Mouse (Mus musculus) large intestine, adult 2 months (tissue): ENCODE data around the gene Pitpnm3. TPM values are rescaled to one million over a fixed set of nuclear protein-coding genes. Genes with fewer than 3 reads are reported as not detected.

Experiments used
- DNase-seq: peaks from one replicate; pipeline ENCODE4 v3.0.0-alpha.2; 2012; ENCODE audit warnings: low read depth, low spot score
- WGBS: fragments of 180-500 bp; shearing (Covaris S2); methylation state at CpG from one replicate; pipeline ENCODE4 v1.1.7; 2018; 5-methylcytosine and 5-hydroxymethylcytosine counted together
- polyA plus RNA-seq: library from polyadenylated mRNA; depleted of rRNA; stranded (reverse); fragments of >200 nt; gene quantifications from 2 replicates; pipeline ENCODE4 v1.2.3, GENCODE M21; 2012

The Pitpnm3 gene
- polyA plus RNA-seq, 1 experiment: 2.7 TPM

DNA sequence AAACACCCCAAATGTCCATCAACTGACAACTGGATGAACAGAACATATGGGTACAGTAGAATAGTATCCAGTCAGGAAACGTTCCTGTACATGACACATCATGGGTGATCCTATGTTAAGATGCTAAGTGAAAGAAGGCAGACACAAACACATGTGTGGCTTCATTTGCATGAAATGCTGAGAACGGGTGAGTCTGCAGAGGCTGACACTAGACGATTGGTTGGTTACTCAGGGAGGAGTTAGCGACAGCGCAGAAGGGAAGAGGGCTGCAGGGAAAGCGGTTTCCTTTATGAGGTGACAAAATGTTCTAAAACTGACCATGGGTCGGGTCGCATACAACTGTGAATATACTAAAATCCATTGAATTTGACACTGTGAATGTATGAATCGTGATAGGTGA, 75.2 kb downstream of the Pitpnm3 start:
- DNase-seq: no peak
- WGBS: 72% methylated on average over 9 of the region's 9 CpGs

DNA sequence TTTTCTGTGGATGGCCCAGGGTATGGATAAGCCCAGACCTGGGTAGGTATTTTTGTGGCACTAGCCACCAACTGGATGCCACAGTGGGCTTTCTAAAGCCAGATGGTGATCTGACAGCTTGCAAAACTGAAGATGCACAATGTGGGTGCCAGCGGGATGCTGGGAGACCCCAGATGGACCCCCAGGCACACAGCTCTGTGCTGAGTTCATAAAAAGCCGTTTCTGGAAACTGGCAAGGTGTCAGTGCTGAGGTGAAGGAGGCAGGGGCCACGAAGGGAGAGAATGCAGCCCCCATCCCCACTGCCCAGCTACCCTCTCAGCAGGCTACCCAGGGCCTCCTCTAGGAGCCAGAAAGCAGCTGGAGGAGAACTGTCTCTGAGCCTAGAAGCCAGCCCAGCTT, 78.4 kb downstream of the Pitpnm3 start:
- 67% methylated on average over 3 of the region's 3 CpGs for WGBS
- DNase-seq: no peak

DNA sequence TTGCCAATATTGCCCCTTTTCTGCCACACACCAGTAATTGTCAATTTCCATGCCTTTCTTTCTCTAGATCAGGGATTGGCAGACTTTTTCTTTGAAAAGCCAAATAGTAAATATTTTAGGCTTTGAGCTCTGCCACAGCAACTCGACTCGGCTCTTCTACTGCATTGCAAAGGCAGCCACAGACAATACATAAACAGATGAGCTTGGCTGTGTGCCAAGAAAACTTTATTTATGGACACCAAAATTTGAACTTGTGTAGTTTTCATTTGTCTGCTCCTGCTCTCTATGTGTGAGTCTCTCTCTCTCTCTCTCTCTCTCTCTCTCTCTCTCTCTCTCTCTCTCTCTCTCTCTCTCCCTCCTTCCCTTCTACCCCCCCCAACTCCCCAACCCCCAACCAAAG, 80.4 kb downstream of the Pitpnm3 start:
- no peak for DNase-seq
- WGBS: 35% methylated on average over 2 of the region's 2 CpGs

DNA sequence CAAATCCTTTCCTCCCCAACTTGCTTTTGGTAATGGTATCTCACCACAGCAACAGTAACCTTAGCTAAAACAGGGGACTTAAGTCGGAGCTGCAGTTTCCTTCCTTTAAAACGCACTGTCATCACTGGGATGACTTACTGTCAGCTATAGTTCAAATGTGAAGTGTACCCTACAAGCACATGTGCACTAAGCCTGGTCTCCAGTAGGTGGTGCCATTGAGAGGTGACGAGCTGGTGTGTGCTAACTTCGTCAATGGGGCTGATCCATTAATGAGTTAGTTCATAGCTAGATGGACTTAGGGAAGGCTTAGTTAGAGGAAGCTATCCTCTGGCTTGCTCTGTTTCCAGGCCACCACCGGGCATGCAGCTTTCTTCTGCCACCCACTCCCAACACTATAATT, 82.9 kb downstream of the Pitpnm3 start:
- DNase-seq: no peak
- 16% methylated on average over 5 of the region's 5 CpGs for WGBS

DNA sequence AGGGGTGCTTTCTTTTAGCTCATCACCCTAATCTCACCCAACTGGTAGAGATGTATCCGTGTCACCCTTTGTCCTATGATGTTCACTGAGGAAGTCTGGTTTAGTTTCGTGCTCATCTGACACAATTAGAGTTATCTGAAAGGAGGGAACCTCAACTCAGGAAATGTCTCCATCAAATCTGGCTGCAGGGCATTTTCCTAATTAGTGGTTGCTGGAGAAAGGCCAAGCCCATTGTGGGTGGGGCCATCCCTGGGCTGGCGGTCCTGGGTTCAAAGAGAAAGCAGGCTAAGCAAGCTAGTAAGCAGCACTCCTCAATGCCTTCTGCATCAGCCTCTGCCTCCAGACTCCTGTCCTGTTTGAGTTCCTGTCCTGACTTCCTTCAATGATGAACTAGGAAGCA, 83.4 kb downstream of the Pitpnm3 start:
- WGBS: 77% methylated on average over 3 of the region's 3 CpGs
- DNase-seq: no peak

DNA sequence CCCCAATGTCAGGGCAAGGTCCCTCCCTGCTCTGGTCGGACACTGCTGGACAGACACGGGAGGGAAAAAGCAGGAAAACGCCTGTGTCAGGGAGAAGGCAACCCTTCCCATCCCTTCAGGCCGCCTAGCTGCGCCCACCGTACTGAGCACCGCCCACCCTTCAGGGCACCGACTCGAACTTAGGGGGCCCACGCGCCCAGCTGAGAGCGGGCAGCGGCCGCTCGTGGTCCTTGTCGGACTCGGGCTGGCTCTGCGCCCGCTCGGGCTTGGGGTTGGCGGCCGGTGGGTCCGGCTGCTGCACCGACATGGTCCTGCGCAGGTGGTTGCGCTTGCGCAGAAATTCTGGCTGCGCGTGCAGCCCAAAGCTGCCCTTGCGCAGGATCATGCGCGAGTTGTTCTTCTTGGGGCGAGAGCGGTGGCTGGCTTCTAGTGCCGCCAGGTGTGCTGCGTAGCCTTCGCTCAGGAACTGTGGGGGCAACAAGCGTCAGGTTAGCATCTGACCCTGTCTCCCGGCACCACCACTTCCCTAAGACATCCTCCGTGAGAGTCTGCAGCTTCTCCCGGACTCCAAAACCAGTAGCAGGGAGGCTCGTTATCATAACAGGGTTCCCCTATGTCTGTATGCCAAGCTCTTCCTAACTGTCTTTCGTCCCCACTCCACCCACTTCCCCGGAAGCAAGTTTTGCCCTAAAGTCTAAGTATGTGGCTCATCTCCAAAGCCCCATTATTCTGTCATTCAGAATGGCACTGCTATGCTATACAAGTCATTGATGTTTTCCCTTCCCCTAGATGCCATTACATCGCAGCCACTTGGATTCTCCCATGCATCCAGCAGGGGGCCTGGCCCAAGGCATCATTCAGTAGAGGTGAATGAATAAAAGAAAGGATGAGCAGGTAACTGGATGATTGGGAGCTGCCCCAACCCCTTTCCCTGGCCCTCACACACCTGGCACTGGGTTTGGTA, 84.4 kb downstream of the Pitpnm3 start:
- 22% methylated on average over 45 of the region's 45 CpGs for WGBS
- DNase-seq: no peak

DNA sequence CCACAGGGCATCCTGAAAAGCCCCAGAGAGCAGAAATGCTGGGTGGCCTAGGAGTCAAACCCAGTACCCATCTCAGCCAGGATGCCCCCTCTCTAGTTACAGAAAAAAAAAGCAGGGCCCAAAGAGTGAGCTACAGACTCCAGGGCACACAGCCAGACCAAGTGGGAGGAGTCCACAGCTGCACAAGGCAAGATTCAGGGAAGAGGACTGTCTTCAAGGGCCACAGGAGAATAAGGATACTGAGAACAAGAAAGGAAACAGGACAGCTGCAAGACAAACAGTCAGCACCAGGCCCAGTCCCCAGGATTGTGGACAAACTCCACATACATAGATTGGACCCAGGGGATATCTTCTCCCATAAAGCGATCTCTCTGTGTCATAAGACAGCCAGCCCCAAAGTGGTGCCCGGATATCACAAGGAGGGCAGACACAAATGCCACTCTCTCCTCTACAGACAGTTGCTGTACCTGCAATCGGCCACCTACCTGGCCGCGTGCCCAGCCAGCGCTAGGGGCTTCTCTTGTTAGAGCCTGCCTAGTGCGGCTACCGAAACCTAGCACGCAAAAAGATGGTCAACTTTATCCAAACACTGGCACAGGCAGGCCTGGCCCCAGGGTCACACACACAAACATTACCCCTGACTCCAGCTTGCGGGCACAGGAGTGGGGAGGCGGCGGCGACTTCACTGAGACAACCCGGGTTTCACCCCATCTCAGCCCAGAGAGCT, 85.2 kb downstream of the Pitpnm3 start:
- no peak for DNase-seq
- 46% methylated on average over 14 of the region's 14 CpGs for WGBS

DNA sequence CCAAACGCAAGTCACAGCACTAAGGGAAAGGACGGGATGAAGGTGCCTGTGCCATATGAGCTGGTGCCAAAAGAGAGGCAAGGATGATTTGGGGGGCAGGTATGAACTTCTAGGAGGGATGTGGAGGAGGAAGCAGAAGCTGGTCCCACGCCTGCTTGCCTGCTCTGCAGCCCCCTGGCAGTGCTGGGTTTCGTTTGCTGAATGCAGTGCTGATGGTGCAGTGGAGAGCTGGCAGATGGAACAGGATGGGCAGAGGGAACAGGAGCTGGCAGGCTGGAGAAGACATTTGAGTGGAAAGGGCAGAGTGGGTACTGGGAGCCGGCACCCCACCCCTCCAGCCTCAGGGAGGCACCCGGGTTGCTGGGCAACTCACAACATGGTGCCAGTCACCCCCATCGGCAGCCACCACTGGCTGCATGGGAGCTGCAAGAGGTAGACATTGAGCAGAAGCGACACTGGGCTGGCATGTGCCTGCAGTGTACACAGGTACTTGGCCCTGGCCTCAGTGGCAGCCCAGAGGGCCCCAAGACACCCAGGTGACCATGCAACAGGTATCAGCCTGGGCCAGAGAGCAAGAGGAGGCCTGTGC, 86.3 kb downstream of the Pitpnm3 start:
- 90% methylated on average over 8 of the region's 8 CpGs for WGBS
- no peak for DNase-seq

DNA sequence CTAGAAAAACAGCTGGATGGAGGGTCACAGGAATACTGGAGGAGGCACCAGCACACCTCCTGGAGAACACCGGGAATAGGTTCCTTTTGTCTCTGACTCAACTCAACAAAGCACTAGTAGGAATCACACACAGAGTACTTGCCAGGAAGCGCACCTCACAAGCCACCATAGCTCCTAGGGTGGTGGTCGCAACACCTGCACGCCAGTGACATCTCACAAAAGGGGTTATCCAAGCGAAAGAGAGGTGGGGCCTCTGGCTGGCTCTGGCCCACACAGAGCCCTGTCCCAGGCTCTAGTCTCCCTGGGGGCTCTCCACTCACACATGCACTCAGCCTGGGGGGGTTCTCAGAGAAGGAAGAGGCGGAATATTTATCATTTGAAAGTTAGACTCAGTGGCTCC, 86.8 kb downstream of the Pitpnm3 start:
- no peak for DNase-seq
- WGBS: 85% methylated on average over 6 of the region's 6 CpGs

DNA sequence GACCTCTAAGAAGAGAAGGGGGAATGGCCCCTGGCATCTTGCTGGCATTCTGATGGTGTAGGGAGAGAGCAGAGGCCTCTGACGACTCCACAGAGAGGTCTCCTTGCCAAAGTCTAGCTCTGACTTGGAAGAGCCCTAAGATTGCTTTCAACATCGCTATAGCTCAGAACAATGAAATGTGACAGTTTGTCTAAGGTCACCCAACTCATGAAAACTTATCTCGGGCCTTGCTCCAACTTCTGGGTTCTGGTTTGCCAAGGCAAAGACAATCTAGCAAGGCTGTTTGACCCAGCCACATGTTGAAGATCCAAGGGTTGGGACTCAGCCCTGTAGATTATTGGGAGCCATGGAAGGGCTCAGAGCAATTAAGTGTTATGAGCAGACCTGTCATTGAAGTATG, 91.3 kb downstream of the Pitpnm3 start:
- WGBS: 62% methylated on average over 3 of the region's 3 CpGs

DNA sequence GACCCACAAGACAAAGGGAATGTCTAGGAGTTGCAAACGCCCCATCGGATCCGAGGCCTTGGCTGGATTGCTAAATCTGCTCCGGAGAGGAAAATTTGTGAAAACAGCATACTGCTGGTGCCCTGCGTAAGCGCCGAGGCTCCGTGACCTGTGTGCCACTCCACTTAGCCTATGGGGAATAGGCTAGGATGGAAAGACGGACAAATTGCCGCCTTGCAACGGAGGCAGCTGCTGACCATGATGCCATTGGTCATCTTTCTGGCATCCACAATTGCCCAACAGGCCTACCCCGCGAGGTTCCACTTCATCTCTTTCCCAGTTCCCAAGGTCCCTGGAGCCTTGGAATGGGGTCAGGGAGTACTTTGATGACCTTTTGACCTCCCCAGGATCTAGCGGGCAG, 92.9 kb downstream of the Pitpnm3 start:
- no peak for DNase-seq
- WGBS: 3% methylated on average over 14 of the region's 14 CpGs

More for the DNA sequence above, 91.3 kb downstream of the Pitpnm3 start:
- no peak for DNase-seq

DNA sequence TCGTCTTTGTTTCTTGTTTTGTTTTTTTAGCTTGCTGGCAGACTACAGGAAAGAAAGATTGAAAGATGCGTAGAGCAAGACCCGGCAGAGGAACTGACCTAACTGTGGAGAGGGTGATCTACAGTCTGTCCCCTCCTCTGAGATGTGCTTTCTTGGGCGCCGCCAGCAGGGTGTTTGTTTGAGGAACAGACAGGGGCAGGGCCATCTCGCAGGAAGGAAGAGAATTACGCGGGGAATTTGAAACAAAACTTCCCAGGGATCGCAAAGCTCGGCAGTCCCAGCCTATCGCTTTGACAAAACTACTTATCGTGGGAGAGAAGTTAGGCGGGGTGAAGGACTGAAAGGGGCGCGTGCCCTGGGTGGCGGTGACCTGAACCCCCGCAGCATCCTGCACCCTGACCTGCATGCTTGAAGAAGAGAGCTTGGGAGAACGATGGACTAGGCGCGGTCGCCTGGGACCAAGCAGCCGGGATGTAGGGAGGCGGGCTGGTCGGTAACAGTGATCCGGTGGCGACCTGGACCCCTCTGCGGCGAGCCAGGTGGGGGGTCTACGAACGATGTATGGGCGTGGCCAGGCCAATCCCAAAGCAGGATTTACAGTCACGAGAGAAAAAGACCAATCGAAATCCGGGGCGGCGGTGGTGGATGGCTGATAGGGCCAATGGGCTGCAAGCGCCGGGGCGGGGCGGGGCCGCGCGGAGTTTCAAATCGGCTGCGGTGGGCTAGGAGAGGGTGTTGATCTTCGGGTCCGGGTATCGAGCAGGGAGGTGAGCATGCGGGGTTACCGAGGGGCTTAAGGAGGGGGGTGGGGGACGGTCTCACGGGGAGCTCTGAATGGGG, 93.6 kb downstream of the Pitpnm3 start, which contains the start of gene Pimreg:
Gene Pimreg, plus strand, starts transcription at position 265 of the 840 bp plus-strand sequence.
- under 1% methylated on average over 52 of the region's 52 CpGs for WGBS
- no peak for DNase-seq

DNA sequence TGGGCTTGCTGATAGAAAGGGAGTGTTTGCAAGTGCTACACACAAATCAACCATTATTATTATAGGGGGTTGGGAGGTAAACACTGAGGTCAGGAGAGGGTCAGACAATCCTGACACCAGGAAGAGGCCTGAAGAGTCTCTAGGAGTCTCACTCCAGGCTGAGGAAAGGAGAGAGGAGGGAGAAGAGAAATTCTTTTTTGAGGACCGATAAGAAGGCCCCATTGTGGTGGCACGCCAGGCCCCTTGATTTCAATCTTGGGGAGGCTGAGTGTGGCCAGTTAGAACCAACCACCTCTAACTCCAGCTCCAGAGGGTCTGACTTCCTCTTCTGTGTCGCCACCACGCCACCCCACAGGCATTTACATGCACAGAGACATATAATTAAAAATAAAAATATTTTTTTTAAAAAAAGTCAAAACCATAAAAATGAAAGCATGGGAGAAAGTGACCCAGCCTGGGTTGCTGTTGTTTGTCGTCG, 94.2 kb downstream of the Pitpnm3 start:
- WGBS: 32% methylated on average over 6 of the region's 6 CpGs
- DNase-seq: no peak

DNA sequence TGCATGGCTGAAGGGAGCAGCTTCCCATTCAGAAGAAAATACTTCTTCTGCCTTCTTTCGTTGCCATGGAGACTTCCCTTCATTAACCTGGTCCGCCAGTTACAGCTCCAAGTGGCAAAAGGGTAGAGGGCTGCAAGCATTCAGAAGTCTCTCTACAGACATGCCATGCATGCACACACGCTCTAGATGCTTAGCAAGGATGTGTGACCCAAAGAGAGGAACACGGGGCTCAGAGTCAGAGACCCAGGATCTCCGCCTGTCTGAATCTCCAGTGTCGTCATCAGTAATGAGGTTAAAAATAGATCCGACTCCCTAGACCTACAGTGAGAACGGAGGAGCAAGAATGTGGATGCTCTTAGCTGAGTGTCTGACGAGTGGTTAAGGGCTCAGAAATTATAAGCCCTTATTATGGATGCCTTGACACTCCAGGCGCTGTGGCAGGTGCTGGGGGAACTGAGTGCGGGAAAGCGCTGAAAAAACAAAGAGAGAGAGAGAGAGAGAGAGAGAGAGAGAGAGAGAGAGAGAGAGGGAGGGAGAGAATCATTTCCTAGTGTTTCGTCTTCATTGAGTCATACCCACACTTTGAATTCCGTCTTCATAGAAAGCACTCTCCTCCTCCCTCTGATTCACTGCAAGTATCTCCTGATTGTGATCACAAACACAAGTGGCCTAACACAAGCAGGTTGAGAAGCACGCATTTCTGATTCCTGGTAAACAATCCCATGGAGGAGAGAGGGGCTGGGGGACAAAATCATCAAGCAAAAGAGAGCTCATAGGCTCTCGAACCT, 95.8 kb downstream of the Pitpnm3 start:
- DNase-seq: no peak
- 41% methylated on average over 16 of the region's 16 CpGs for WGBS

DNA sequence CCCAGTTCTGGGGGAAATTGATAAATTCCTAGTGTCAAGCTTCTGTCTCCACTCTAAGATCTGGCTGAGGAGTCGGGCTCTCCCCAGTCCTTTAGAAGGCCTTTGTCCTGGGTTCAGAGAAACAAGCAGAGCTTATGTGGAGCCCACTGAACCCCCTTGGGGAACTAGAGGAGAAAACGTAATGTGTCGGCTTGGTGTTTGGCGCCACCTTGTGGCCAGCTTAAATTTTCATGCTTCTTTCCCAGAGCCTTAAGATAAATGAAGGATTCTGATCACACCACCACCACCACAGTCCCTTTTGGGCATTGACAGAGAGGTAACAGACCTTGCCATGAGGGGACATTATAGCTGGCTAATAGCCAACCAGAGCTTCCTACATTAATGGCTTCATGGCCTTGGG, 97.6 kb downstream of the Pitpnm3 start:
- DNase-seq: no peak
- WGBS: 2% methylated on average over 4 of the region's 4 CpGs

DNA sequence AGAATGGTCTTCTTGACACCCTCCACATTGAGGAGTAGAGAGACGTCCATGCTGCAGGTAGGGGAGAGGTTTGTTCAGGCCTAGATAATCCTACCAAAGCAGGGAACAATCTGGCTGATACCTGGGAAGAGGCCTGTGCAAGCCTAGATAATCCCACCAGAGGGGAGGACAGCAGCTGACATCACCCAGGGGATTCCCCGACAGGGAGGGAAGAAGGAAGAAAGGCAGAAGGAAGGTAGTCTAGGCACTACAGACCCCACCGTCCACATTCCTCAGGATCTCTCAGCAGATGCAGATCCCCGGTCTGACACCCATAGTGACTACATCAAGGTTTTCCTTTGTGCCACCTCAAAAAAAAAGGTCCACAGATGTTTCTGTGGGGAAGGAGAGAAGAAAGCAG, 98.2 kb downstream of the Pitpnm3 start, which contains the start of gene Aipl1:
Gene Aipl1, minus strand, starts transcription at position 101 of the 400 bp plus-strand sequence.
- DNase-seq: no peak
- 59% methylated on average over 4 of the region's 4 CpGs for WGBS

DNA sequence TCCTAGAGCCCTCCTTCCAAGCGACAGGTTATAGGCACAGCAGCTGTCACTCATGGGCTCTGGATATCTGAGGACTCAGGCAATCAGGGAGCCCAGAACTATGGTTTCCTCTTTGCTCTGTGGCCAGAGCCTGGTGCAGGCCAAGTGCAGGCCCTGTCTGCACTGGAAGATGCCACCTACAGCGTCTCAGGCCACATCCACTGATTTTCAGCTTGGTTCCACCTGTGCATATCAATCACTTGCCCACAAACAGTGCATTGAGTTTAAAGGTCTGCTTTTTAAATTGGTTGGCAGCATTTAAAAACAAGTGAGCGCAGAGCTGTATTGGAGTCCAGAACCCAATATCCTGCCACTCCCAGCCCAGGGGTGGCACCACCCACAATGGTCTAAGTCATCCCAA, 103.0 kb downstream of the Pitpnm3 start:
- no peak for DNase-seq
- 75% methylated on average over 3 of the region's 3 CpGs for WGBS

DNA sequence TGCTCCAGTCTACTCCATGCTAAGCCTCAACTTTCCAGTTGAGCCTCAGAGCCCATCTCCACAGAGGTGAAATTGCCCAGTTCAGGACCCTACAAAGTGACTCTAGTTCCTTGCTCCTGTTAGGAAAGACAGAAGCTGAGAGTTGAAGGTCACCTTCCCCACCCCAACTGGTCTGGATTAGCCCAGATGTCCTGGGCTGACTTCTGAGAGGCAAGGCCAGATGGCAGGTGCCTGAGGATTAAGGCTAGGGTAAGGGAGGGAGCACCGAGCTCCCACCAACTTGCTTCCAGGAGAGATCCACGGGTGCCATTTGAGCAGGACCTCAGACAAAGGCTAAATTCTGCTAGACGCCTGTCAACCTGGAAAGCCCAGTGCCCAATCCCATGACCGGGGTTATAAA, 103.5 kb downstream of the Pitpnm3 start:
- WGBS: 70% methylated on average over 4 of the region's 4 CpGs
- no peak for DNase-seq

DNA sequence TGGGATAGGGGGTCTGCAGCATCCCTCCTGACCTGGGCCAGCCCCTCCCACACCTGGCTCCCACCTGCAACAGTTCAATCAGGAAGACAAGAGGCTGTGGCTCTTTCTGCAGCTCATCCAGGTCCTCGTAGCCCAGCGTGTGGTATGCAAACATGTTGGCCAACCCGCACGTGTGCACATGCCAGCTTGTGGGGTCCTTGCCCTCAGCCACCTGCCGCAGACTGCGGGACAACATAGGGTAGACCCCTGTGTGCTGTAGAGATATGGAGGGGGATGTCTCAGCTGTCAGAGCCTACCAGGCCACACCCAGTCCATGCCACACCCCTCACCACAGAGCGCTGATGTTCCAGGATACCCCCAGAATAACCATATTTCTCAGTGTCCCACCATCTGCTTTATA, 104.2 kb downstream of the Pitpnm3 start:
- no peak for DNase-seq
- WGBS: 85% methylated on average over 7 of the region's 7 CpGs
